Mouse (Mus musculus) heart, postnatal 4 days (tissue): ENCODE results near the gene Stard10. TPM values are rescaled to one million over a fixed set of nuclear protein-coding genes. Genes with fewer than 3 reads are reported as not detected.
A peak's percentile ranks its signal among the peaks of the same experiment; 100 is the strongest.

Experiments
- DNase-seq: peaks from one replicate; pipeline ENCODE4 v3.0.0; 2021
- total RNA-seq, 2 experiments: library from RNA; stranded (reverse); gene quantifications; 2 replicates each; pipeline ENCODE4 v1.2.3; 2021

Gene Stard10
- total RNA-seq, 2 experiments from 2014 or later, result 45.6 to 53.6 TPM

- DNase-seq, result no peak
Observed at GRCm38 (mm10) chr7:101302691-101303090, 14.2 kb upstream of the Stard10 start.

DNA sequence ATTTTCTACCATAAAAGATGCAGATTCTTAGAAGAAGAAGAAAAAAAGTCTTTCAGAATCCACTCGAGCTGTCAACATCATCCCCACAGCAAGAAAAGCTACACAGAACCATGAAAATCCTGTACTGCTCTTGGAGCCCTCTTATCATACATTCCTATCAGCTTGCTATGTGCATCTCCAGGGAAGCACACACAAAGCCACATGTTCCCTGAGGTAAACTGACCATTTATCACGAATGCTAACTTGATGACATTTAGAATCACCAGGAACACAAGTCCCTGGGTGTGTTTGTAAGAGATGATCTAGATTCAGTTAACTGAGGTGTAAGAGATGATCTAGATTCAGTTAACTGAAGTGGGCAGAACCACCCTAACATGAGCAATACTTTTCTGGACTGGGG lies 10.0 kb upstream of the Stard10 start:
- DNase-seq, result no peak

DNA sequence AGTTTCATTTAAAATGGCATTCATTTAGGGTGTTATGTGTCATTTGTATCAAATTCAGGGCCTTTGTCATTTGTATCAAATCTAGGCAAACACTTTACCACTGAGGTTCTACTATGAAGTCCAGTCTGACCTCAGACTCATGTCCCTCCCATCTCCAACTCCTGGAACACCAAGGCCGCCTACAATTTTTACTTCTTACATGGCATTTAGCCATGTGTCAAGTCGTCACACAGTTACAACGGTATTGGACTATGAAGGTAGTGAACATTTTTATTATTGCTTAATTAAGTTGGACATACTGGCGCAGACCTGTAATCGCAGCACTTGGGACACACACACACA lies 6.9 kb upstream of the Stard10 start:
- no peak for DNase-seq

- DNase-seq, result peak; percentile 97
Observed at GRCm38 (mm10) chr7:101310327-101311028, 6.4 kb upstream of the Stard10 start.

DNA sequence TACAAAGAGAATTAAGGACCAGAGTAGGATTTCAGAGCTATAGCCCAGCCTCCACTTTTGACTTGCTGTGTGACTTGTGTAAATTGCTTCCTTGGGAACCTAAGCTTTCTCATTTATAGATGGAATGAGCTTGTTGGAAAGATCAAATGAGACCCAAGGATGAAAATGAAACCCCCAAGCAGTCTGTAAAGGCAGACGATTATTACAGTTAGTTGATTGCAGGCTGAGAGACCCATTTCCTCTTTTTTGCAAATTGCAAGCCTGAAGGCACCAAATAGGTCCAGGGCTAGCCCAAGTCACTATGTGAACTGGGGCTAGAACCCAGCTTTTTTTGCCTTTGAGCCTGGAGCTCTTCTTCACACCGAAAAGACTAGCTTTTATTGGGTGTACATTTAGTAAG lies 5.8 kb upstream of the Stard10 start:
- DNase-seq, result no peak

- DNase-seq, result no peak
Observed at GRCm38 (mm10) chr7:101313033-101313432, 3.9 kb upstream of the Stard10 start.

- DNase-seq, result no peak
Observed at GRCm38 (mm10) chr7:101314396-101314795, 2.5 kb upstream of the Stard10 start.

DNA sequence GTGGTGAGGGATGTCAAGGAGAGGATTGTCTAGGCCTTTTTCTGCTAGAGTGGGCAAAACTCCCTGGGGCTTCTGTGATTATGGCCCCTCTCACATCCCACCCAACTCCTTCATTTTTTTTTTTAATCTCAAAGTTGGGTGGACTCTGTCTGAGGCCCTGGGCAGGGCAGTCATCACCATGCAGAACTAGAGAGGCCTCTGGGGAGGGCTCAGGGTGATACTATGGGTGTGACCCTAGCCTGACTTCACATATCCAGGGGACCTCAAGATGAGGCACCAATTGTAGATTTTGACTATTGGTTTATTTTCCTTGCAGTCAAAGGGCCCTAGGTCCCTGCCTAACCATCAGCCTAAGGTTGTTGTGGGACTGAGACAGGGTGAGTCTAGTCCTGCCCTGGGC lies 1.2 kb upstream of the Stard10 start:
- DNase-seq, result no peak

GRCm38 (mm10) chr7:101316591-101317001 lies 290 bp upstream of the Stard10 start:
- no peak for DNase-seq

DNA sequence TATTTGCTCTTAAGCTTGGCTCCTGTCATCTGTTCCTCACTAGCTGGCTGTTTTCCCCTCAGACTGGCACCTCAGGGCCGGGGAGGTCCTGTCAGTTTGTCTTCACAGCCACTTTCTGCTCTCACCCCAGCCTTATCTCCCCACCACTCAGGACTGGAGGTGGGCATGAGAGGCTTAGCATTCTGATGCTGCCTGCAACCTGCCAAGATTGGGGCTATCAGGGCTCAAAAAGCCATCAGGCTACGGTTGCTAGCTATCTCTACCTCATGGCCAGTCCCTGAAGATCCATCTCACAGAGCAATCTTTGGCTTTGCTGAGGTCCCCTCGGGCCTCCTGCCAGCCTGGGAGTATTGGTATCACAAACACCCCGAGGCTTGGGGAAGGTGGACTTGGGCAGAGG lies 2.0 kb downstream of the Stard10 start:
- DNase-seq, result no peak

- DNase-seq, result no peak
Observed at GRCm38 (mm10) chr7:101319796-101320195, 2.9 kb downstream of the Stard10 start.

DNA sequence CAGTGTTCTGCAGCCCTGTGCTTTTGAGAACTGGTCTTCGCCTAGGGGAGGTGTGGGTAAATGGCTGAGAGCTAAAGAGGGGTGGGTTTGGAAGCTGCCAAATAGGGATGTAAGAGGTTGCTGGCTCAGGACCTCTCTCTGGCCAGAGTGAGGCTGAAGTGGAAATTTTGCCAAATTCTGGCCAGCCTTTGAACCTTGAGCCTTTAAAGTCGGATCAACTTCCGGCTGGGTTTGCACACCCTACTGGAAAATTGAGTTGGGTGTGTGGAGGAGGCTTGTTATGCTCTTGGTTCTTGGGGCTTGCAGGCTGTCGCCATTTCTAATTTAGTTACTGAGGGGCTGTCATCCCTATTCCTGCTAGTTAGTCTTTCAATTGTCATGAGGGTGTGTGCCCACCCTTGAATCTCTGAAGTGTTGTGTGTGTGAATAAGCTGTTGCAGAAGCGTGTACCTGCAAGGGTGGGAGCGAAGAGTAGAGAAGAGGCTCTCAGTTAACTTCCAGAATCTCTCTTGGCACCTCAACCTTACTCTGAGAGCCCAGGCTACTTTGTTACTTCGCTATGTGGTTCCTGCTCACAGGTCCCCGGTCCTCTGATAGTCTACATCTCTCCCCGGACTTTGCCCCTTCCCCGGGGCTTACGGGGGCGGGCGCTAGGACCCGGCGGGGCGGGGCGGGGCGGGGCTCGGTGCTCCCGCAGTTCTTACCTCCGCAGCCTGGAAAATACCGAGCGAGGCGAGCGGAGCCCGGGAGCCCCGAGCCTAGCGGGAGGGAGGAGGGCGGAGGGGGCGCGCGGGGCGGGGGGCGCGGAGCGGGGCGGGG lies 3.7 kb downstream of the Stard10 start:
- DNase-seq, result peak; percentile 33

GRCm38 (mm10) chr7:101321218-101321827 lies 4.4 kb downstream of the Stard10 start:
- DNase-seq, result peak; percentile 21

DNA sequence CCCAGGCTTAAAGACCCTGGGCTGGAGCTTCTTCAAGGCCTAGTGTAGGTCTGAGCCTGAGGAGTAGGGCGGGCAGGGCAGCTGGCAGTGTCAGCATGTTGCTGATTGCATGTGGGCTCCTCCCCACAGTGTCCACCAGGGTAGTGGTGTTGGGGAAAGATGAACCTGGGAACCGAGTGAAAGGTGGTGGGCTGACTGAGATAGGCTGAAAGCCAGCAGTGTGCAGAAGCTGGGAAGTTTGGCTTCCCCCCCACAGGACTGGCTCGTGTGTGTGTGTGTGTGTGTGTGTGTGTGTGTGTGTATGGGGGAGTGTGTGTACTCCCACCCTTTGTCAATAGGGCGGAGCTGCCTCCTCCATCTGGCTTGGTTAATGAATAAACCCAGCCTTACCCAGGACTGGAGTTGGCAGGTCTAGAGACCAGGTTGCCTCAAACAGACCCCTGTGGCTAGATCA lies 6.3 kb downstream of the Stard10 start:
- DNase-seq, result no peak

DNA sequence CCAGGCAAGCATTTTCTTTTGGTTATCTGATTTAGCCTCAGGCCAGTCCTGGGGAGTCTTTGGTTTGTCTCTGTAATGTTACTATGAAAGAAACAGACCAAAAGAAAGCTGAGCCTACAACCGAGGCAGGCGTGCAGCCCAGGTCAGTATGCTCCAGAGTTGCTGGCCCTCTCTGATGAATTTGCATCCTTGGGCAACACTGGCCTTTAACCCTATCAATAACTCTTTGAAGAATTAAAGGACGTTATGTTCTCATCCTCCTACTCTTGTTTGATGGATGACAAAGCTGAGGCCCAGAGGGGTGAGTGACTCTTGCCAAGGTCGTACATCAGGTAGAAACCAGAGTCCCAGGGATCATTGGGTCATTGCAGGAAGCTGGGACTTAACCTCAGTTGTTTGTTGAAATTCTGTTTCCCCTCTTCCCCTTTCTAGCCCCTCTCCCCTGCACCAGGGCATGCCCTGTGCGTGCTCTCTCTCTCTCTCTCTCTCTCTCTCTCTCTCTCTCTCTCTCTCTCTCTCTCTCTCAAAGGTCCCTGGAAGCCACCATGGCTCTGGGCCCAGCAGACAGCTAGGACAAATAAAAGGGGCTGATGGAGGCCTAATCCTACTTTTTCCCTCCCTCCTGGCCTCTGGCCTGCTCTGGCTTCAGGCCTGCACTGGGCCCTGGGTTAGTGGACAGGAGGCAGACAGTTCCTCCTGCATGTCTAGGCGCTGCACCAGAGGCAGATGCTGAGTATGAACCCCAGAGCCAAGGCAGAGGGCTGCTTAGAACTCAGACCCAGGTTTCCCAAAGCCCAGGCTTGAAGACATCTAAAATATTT lies 7.5 kb downstream of the Stard10 start:
- DNase-seq, result peak; percentile 36

GRCm38 (mm10) chr7:101326006-101326405 lies 9.1 kb downstream of the Stard10 start:
- no peak for DNase-seq

DNA sequence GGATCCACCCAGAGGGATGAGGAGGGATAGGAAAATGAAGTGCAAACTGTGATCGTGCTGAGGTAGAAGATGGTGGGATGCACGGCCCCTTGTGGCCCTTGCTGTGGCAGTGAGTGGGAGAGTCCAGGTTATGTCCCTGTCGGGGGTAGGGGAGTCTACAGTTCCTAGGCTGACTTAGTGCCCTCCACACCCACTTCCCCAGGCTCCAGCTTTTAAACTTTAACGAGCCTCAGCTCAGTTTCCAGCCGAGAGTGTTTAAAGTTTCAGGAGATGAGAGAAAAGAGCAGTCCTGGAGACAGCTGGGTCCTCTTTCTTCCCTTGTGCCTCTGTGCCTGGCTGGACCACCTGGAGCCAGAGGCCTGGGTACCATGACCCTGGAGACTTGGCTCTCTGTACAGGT lies 10.4 kb downstream of the Stard10 start:
- no peak for DNase-seq

GRCm38 (mm10) chr7:101327786-101328185 lies 10.9 kb downstream of the Stard10 start:
- DNase-seq, result no peak

DNA sequence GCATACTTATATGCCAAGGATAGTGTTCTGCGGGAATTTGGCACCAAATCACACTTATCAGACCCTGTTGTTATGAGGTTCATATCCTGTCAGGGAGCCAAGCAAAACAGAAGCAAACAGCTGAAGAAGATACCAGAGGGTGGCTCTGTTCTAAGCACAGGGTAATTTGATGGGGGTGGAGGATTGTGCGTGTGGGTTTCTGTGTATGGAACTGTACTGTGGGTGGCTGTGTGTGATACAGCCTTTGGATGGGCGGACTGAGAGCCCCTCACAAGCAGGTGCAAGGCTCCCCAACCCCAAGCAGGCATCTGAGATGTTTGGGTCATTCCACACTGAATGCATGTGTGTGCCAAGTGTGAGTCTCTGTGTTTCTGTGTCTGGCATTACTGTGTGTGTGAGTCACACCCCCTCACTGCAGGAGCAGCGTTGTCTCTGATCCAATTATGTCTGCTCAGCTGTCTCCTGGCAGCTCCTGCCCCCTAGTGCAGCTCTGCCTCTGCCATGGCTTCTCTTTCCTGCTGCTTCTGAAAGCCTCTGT lies 11.8 kb downstream of the Stard10 start:
- no peak for DNase-seq

DNA sequence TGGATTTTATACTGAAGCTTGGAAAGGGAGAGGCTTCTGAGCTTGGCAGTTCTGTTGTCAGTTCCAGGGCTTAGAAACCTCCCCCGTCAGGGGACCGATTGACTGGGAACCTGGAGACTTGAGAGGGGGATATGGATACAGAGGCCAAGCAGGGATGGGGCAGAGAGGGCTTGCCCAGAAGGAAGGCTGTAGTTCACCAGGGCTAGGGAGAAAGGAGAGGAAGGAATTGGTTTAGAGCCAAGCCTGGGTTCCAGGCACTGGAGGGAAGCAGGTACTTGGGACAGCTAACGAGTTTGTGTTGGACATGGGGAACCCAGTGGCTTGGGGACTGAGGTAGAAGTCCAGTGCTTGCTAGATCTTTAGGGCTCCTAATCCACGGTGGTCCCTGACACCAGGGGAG lies 12.7 kb downstream of the Stard10 start:
- DNase-seq, result no peak

GRCm38 (mm10) chr7:101330074-101330840 lies 13.4 kb downstream of the Stard10 start:
- DNase-seq, result no peak

DNA sequence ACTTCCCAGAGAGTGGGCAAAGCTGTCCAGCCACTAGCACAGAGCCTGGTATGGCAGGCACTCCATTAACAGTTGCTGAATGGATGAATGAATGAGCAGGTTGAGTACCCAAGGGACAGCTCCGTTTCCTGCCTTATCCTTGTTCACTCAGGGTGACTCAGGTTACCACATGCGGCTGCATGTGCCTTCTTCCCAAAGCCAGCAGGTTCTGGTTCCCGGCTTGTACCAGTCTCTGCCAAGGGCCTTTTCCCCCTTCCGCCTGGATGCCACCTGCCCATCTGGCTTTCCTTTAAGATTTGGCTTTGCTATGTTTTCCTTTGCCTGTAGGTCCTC lies 13.9 kb downstream of the Stard10 start:
- no peak for DNase-seq
